Mouse (Mus musculus) myocyte (in vitro differentiated cells): ENCODE data around the gene Dag1.

Experiments
- CEBPB ChIP-seq: IDR thresholded peaks from 2 replicates; pipeline ENCODE4 v1.6.1; 2011; ENCODE audit warnings: mild to moderate bottlenecking, moderate library complexity; ENCODE audit not compliant: poor library complexity, insufficient read depth, severe bottlenecking
- MAX ChIP-seq: IDR thresholded peaks from one replicate; pipeline ENCODE4 v1.6.1; 2011; ENCODE audit warnings: low read depth, mild to moderate bottlenecking, control low read depth
- MYOD1 ChIP-seq, 3 experiments: IDR thresholded peaks; one replicate each; pipeline ENCODE4 v1.6.1; 2011; ENCODE audit warnings: control low read depth in 2 of 3, low read depth in 2 of 3, mild to moderate bottlenecking in 2 of 3, moderate library complexity in 1 of 3; ENCODE audit not compliant: insufficient read length in 2 of 3, control insufficient read depth in 1 of 3
- MYOG ChIP-seq, 3 experiments: IDR thresholded peaks; one replicate each; pipeline ENCODE4 v1.6.1; 2011; ENCODE audit warnings: control low read depth in 2 of 3, low read depth in 2 of 3, mild to moderate bottlenecking in 2 of 3; ENCODE audit not compliant: insufficient read length in 2 of 3, control insufficient read depth in 1 of 3, insufficient read depth in 1 of 3
- POLR2A ChIP-seq: IDR thresholded peaks from one replicate; pipeline ENCODE4 v1.6.1; 2011; ENCODE audit warnings: low read depth, mild to moderate bottlenecking, control low read depth, moderate library complexity; ENCODE audit not compliant: insufficient read length
- REST ChIP-seq: IDR thresholded peaks from one replicate; pipeline ENCODE4 v1.6.1; 2011; ENCODE audit warnings: mild to moderate bottlenecking, control low read depth, moderate library complexity; ENCODE audit not compliant: insufficient read depth, insufficient read length
- SRF ChIP-seq: IDR thresholded peaks from one replicate; pipeline ENCODE4 v1.6.1; 2011; ENCODE audit warnings: low read depth; ENCODE audit not compliant: control insufficient read depth, insufficient read length
- TCF3 ChIP-seq: IDR thresholded peaks from one replicate; pipeline ENCODE4 v1.6.1; 2011; ENCODE audit warnings: low read depth, control low read depth; ENCODE audit not compliant: insufficient read length
- USF1 ChIP-seq: IDR thresholded peaks from one replicate; pipeline ENCODE4 v1.6.1; 2011; ENCODE audit warnings: low read depth, mild to moderate bottlenecking, control low read depth, moderate library complexity

DNA sequence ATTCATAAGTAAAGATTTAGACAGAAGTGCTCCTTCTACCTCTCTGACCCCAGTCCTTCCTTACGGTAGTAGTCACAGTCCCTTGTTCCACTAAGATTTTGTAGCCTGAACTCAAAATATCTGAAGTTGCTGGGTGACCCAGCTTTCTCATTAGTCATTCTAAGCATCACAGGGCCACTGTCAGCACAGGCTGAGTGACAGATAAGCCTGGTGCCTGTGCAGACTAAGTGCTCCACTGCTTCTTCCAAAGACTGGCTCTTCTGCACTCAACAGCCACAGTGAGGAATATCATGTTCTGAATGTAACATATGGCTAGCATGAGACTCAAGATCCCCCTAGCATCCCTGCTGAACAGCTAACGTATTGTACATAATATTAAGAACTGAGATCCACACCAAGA is 29.1 kb downstream of the Dag1 start:
- TF ChIP-seq MAX (no peak), TCF3 (no peak), CEBPB (no peak), POLR2A (no peak), USF1 (no peak), SRF (no peak), REST (no peak), MYOG (IDR thresholded peaks at IDR 0.05; ENCODE audit: control insufficient read depth in 1 of 3, insufficient read depth in 1 of 3, insufficient read length in 2 of 3, low read depth in 2 of 3) (no peak), MYOD1 (IDR thresholded peaks at IDR 0.05; ENCODE audit: control insufficient read depth in 1 of 3, insufficient read length in 2 of 3, low read depth in 2 of 3) (no peak)
